Comparison of ENCODE assay signal across 7 mouse cellular contexts in the genomic region with DNA sequence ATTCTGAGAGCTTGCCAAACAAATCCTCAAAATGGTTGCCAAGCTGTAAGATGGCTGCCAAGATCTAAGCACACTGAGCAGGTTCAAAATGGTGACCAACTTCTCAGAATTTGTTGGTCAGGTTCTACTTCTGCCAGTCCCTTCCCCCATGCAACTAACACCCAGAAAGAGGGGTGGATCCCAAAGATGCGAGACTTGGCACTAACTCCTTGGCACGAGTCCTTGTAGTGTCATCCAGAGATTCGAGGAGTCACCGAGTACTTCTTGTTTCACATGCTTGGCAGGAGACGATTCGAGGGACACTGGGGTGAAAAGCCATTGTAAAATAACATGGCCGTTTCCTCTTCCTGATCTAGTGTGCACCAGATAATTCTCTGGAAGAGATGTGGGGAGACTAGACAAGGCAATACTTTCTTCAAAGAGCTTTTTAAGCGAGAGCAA.
DNase-seq lines count a peak whose midpoint lies in the region; ATAC-seq and TF ChIP-seq lines count a peak whose summit lies in the region.

No protein-coding gene starts in this region.

- no peak for TF ChIP-seq POLR2A in brain, embryonic 14.5 days (IDR thresholded peaks at IDR 0.05; ENCODE audit: borderline replicate concordance, extremely low read depth, insufficient read depth, insufficient read length, poor library complexity, severe bottlenecking)

- 74% methylated on average over 8 of the region's 8 CpGs for WGBS in midbrain, embryonic 13.5 days
- WGBS in midbrain, embryonic 11.5 days = 90% methylated on average over 8 of the region's 8 CpGs

- H3K4me1 ChIP-seq in midbrain, embryonic 13.5 days (replicated peaks) = peaks cover 36% of the 10 kb centered on the region
- H3K4me1 ChIP-seq in midbrain, embryonic 11.5 days (ENCODE audit: control insufficient read depth, insufficient read depth, low read length) = no peaks in the 10 kb centered on the region

- ATAC-seq in midbrain, embryonic 13.5 days = peak; percentile 49; the same call in 1 of the 2 replicates
- ATAC-seq in midbrain, embryonic 11.5 days (ENCODE audit: low FRiP score) = no peak
- ATAC-seq in megakaryocyte progenitor cell, adult 5-6 weeks (replicated peaks; ENCODE audit: poor library complexity) = peak; percentile 58
- no peak for ATAC-seq in inflammation-experienced regulatory T-cells, adult 6 months

- no peak for DNase-seq in midbrain, embryonic 11.5 days (ENCODE audit: low spot score, missing footprints)
- DNase-seq in brain, embryonic 14.5 days (ENCODE audit: low read depth) = peak; percentile 89
- DNase-seq in gastrocnemius, adult 8-10 months (ENCODE audit: low spot score in 2 of 2) = peak; percentile 51 to 66
- DNase-seq in kidney, adult 18-20 months = peak; percentile 71

- no peak overlapping the region for H3K4me3 ChIP-seq in midbrain, embryonic 13.5 days (replicated peaks)
- H3K4me3 ChIP-seq in midbrain, embryonic 11.5 days (ENCODE audit: low read depth, low read length) = no peak overlapping the region

- TF ChIP-seq CTCF in brain, embryonic 14.5 days (IDR thresholded peaks at IDR 0.05; ENCODE audit: borderline replicate concordance, extremely low read depth, insufficient read depth, insufficient read length) = no peak

- H3K27me3 ChIP-seq in midbrain, embryonic 13.5 days = no peaks in the 10 kb centered on the region
- H3K27me3 ChIP-seq in midbrain, embryonic 11.5 days (ENCODE audit: control insufficient read depth, insufficient read depth, low read length) = no peaks in the 10 kb centered on the region

- no peaks in the 10 kb centered on the region for H3K36me3 ChIP-seq in midbrain, embryonic 13.5 days
- no peaks in the 10 kb centered on the region for H3K36me3 ChIP-seq in midbrain, embryonic 11.5 days (ENCODE audit: control insufficient read depth, insufficient read depth, low read length)

- H3K9me3 ChIP-seq in midbrain, embryonic 13.5 days = no peaks in the 10 kb centered on the region
- H3K9me3 ChIP-seq in midbrain, embryonic 11.5 days (ENCODE audit: control insufficient read depth, low read length) = no peaks in the 10 kb centered on the region

- no peak overlapping the region for H3K27ac ChIP-seq in midbrain, embryonic 13.5 days
- H3K27ac ChIP-seq in midbrain, embryonic 11.5 days (ENCODE audit: low read depth, low read length) = no peak overlapping the region

- H3K9ac ChIP-seq in midbrain, embryonic 13.5 days (replicated peaks) = no peak overlapping the region
- no peak overlapping the region for H3K9ac ChIP-seq in midbrain, embryonic 11.5 days (ENCODE audit: low read length)

- no peak overlapping the region for H3K4me2 ChIP-seq in midbrain, embryonic 13.5 days (replicated peaks)
- H3K4me2 ChIP-seq in midbrain, embryonic 11.5 days = no peak overlapping the region

Comparison
In these comparisons a context has a peak if more than half of its experiments do, and no peak if none do; other contexts are left out.
1. ATAC-seq: peak in midbrain, embryonic 13.5 days (single experiment) and megakaryocyte progenitor cell, adult 5-6 weeks (single experiment); none in midbrain, embryonic 11.5 days (single experiment) and inflammation-experienced regulatory T-cells, adult 6 months (single experiment).